Mouse (Mus musculus): ENCODE measurements around the gene 4930544D05Rik. TPM values are rescaled to one million over a fixed set of nuclear protein-coding genes. Genes with fewer than 3 reads are reported as not detected.

The 4930544D05Rik gene
- polyA plus RNA-seq, 1 experiment from 2014 or later = not detected

DNA sequence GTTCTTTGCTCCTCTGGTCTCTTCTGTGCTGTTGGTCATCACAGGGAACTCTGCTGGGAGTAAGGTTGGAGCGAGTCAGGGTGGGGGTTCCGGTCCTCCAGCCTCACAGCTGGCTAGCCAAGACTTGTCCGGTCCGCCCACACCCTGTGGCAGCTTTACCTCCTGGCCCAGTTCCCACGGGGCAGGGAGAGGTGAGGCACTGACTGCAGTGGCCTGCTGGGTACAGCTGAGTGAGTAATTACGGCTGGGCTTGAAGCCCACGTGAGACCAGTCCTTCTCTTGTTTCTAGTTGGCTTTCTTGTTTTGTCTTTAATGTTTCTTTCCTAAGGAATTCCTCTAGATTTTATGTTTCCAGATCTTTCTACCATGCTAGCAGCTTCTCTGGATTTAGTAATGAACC is 30.2 kb upstream of the 4930544D05Rik start:
- Histone ChIP-seq H3K27me3 (ENCODE audit: control insufficient read depth, insufficient read depth, low read length) (no peaks in the 10 kb centered on the region), H3K4me2 (ENCODE audit: low read length) (no peak overlapping the region), H3K9ac (ENCODE audit: low read length) (no peak overlapping the region), H3K4me1 (ENCODE audit: control insufficient read depth in 2 of 2, insufficient read depth in 2 of 2, low read length in 2 of 2) (peaks cover 5 to 21% of the 10 kb centered on the region in 2 experiments), H3K9me3 (ENCODE audit: control insufficient read depth, low read length) (no peaks in the 10 kb centered on the region), H3K27ac (replicated peaks in 1 of 2; ENCODE audit: control insufficient read depth in 1 of 2, insufficient read depth in 1 of 2, low read depth in 2 of 2, low read length in 2 of 2) (no peak overlapping the region), H3K4me3 (ENCODE audit: control insufficient read depth in 1 of 2, insufficient read depth in 1 of 2, low read depth in 1 of 2, low read length in 2 of 2) (no peak overlapping the region), H3K36me3 (ENCODE audit: control insufficient read depth, insufficient read depth, low read length) (no peaks in the 10 kb centered on the region)
- ATAC-seq (ENCODE audit: insufficient number of reproducible peaks, insufficient read depth, low FRiP score, low read depth) = no peak
- WGBS = 46% methylated on average over 7 of the region's 7 CpGs

- 79% methylated on average over 3 of the region's 3 CpGs for WGBS
- no peak for ATAC-seq (ENCODE audit: insufficient number of reproducible peaks, insufficient read depth, low FRiP score, low read depth)
- no peaks in the 10 kb centered on the region for H3K9me3 ChIP-seq (ENCODE audit: control insufficient read depth, low read length)
- H3K27me3 ChIP-seq (ENCODE audit: control insufficient read depth, insufficient read depth, low read length) = no peaks in the 10 kb centered on the region
- H3K9ac ChIP-seq (ENCODE audit: low read length) = no peak overlapping the region
- H3K4me2 ChIP-seq (ENCODE audit: low read length) = no peak overlapping the region
- no peaks in the 10 kb centered on the region for H3K36me3 ChIP-seq (ENCODE audit: control insufficient read depth, insufficient read depth, low read length)
- no peak overlapping the region for H3K27ac ChIP-seq (replicated peaks in 1 of 2; ENCODE audit: control insufficient read depth in 1 of 2, insufficient read depth in 1 of 2, low read depth in 2 of 2, low read length in 2 of 2)
- H3K4me3 ChIP-seq (ENCODE audit: control insufficient read depth in 1 of 2, insufficient read depth in 1 of 2, low read depth in 1 of 2, low read length in 2 of 2) = no peak overlapping the region
- peaks cover 5 to 21% of the 10 kb centered on the region in 2 experiments for H3K4me1 ChIP-seq (ENCODE audit: control insufficient read depth in 2 of 2, insufficient read depth in 2 of 2, low read length in 2 of 2)
These were observed 29.4 kb upstream of the 4930544D05Rik start for GRCm38 (mm10) chr11:70586261-70586660.

DNA sequence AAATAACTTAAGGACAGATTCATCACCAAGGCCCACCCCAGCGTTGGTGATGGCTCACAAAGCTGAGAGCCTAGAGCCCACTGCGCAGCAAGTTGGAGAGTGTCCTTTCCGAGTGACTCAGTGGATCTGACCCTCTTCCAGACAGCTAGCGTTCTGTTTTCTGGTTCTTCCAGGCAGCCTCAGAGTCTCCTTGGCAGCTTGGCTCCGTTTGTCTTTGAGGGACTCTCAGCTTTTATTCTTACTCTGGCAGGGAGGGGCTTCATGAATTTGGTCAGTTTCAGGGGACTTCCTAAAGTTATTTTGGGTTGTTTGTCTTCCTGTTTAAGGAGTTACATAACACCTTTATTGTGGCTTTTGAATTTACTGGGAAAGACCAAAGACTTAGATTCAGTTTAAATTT is 28.7 kb upstream of the 4930544D05Rik start:
- no peak overlapping the region for H3K9ac ChIP-seq (ENCODE audit: low read length)
- H3K9me3 ChIP-seq (ENCODE audit: control insufficient read depth, low read length) = no peaks in the 10 kb centered on the region
- WGBS = 79% methylated on average over 5 of the region's 5 CpGs
- H3K4me2 ChIP-seq (ENCODE audit: low read length) = no peak overlapping the region
- no peak overlapping the region for H3K27ac ChIP-seq (replicated peaks in 1 of 2; ENCODE audit: control insufficient read depth in 1 of 2, insufficient read depth in 1 of 2, low read depth in 2 of 2, low read length in 2 of 2)
- no peak for ATAC-seq (ENCODE audit: insufficient number of reproducible peaks, insufficient read depth, low FRiP score, low read depth)
- H3K27me3 ChIP-seq (ENCODE audit: control insufficient read depth, insufficient read depth, low read length) = no peaks in the 10 kb centered on the region
- no peaks in the 10 kb centered on the region for H3K36me3 ChIP-seq (ENCODE audit: control insufficient read depth, insufficient read depth, low read length)
- no peak overlapping the region for H3K4me3 ChIP-seq (ENCODE audit: control insufficient read depth in 1 of 2, insufficient read depth in 1 of 2, low read depth in 1 of 2, low read length in 2 of 2)
- peaks cover 5 to 21% of the 10 kb centered on the region in 2 experiments for H3K4me1 ChIP-seq (ENCODE audit: control insufficient read depth in 2 of 2, insufficient read depth in 2 of 2, low read length in 2 of 2)

DNA sequence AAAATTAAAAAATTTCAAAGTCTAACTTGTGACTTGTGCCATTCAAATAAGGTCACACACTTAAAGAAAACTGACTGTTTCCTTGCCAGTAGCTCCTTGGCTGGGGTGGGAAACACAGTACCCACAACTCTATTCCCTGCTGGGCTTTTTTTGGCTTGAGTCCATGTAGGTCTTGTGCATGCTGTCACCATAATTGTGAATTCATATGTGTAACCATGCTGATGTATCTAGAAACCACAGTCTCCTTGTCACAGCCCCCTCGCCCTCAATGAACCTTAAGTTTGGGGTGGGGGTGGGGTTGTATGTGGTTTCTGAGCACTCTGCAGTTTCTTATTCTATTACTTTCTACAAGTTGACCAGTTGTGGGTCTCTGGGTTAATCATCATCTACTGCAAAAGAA is 23.9 kb upstream of the 4930544D05Rik start:
- Histone ChIP-seq H3K27me3 (ENCODE audit: control insufficient read depth, insufficient read depth, low read length) (no peaks in the 10 kb centered on the region), H3K36me3 (ENCODE audit: control insufficient read depth, insufficient read depth, low read length) (no peaks in the 10 kb centered on the region), H3K4me1 (ENCODE audit: control insufficient read depth in 2 of 2, insufficient read depth in 2 of 2, low read length in 2 of 2) (peaks cover 4 to 7% of the 10 kb centered on the region in 2 experiments; a peak in 2 of 4 replicates), H3K27ac (replicated peaks in 1 of 2; ENCODE audit: control insufficient read depth in 1 of 2, insufficient read depth in 1 of 2, low read depth in 2 of 2, low read length in 2 of 2) (no peak overlapping the region), H3K9ac (ENCODE audit: low read length) (no peak overlapping the region), H3K4me3 (ENCODE audit: control insufficient read depth in 1 of 2, insufficient read depth in 1 of 2, low read depth in 1 of 2, low read length in 2 of 2) (no peak overlapping the region), H3K4me2 (ENCODE audit: low read length) (no peak overlapping the region), H3K9me3 (ENCODE audit: control insufficient read depth, low read length) (no peaks in the 10 kb centered on the region)
- 87% methylated on average over 1 of the region's 1 CpGs for WGBS
- no peak for ATAC-seq (ENCODE audit: insufficient number of reproducible peaks, insufficient read depth, low FRiP score, low read depth)

DNA sequence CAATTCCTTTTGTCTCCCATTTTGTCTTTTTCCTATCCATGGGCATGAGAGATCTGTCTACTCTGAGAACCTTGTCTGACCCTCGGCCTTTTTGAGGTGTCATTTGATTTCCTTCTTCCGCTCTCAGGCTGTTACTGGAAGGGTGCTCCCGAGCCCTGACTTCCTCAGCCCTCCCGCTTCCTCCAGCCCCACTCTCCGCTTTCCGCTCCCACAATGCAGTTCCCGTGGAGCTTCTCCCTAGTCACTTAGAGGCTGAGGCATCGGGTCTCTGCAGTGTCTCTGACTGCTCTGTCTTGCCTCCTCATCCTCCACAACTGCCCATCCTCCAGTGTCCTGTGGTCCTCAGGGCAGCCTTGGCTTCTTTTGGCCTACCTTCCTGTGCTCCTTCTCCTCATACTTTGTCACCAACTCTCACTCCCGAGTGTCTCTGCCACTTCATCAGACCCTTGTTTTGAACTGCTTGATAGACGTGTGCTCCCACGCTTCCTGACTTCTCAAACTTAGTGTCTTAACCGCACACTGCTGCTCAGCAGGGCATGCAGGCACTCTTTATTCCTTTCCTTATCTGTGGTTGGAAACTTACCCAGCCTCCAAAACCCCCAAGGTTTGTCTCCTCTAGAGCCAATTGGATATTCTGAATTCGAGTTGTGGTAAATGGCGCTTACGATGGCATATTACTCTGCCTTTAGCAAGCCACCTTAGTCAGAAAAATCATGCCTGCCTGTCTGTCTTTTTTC is 21.2 kb upstream of the 4930544D05Rik start:
- H3K9ac ChIP-seq (ENCODE audit: low read length) = no peak overlapping the region
- H3K4me1 ChIP-seq (ENCODE audit: control insufficient read depth in 2 of 2, insufficient read depth in 2 of 2, low read length in 2 of 2) = peaks cover 4 to 7% of the 10 kb centered on the region in 2 experiments; a peak in 2 of 4 replicates
- 70% methylated on average over 15 of the region's 15 CpGs for WGBS
- H3K36me3 ChIP-seq (ENCODE audit: control insufficient read depth, insufficient read depth, low read length) = peaks cover 24% of the 10 kb centered on the region
- no peak overlapping the region for H3K4me3 ChIP-seq (ENCODE audit: control insufficient read depth in 1 of 2, insufficient read depth in 1 of 2, low read depth in 1 of 2, low read length in 2 of 2)
- H3K27ac ChIP-seq (replicated peaks in 1 of 2; ENCODE audit: control insufficient read depth in 1 of 2, insufficient read depth in 1 of 2, low read depth in 2 of 2, low read length in 2 of 2) = no peak overlapping the region
- no peaks in the 10 kb centered on the region for H3K27me3 ChIP-seq (ENCODE audit: control insufficient read depth, insufficient read depth, low read length)
- no peak for ATAC-seq (ENCODE audit: insufficient number of reproducible peaks, insufficient read depth, low FRiP score, low read depth)
- no peak overlapping the region for H3K4me2 ChIP-seq (ENCODE audit: low read length)
- H3K9me3 ChIP-seq (ENCODE audit: control insufficient read depth, low read length) = no peaks in the 10 kb centered on the region

- no peak for ATAC-seq (ENCODE audit: insufficient number of reproducible peaks, insufficient read depth, low FRiP score, low read depth)
- H3K9ac ChIP-seq (ENCODE audit: low read length) = no peak overlapping the region
These were observed 20.0 kb upstream of the 4930544D05Rik start for GRCm38 (mm10) chr11:70595638-70596037.

GRCm38 (mm10) chr11:70596094-70596493 is 19.6 kb upstream of the 4930544D05Rik start:
- peaks cover 4 to 7% of the 10 kb centered on the region in 2 experiments; a peak in 2 of 4 replicates for H3K4me1 ChIP-seq (ENCODE audit: control insufficient read depth in 2 of 2, insufficient read depth in 2 of 2, low read length in 2 of 2)
- H3K9me3 ChIP-seq (ENCODE audit: control insufficient read depth, low read length) = no peaks in the 10 kb centered on the region
- H3K27ac ChIP-seq (replicated peaks in 1 of 2; ENCODE audit: control insufficient read depth in 1 of 2, insufficient read depth in 1 of 2, low read depth in 2 of 2, low read length in 2 of 2) = no peak overlapping the region
- H3K36me3 ChIP-seq (ENCODE audit: control insufficient read depth, insufficient read depth, low read length) = peaks cover 33% of the 10 kb centered on the region
- H3K27me3 ChIP-seq (ENCODE audit: control insufficient read depth, insufficient read depth, low read length) = no peaks in the 10 kb centered on the region
- 71% methylated on average over 4 of the region's 4 CpGs for WGBS
- H3K4me2 ChIP-seq (ENCODE audit: low read length) = no peak overlapping the region
- ATAC-seq (ENCODE audit: insufficient number of reproducible peaks, insufficient read depth, low FRiP score, low read depth) = no peak
- no peak overlapping the region for H3K4me3 ChIP-seq (ENCODE audit: control insufficient read depth in 1 of 2, insufficient read depth in 1 of 2, low read depth in 1 of 2, low read length in 2 of 2)
- no peak overlapping the region for H3K9ac ChIP-seq (ENCODE audit: low read length)

More at GRCm38 (mm10) chr11:70595638-70596037, 20.0 kb upstream of the 4930544D05Rik start:
- no peaks in the 10 kb centered on the region for H3K27me3 ChIP-seq (ENCODE audit: control insufficient read depth, insufficient read depth, low read length)
- peaks cover 33% of the 10 kb centered on the region for H3K36me3 ChIP-seq (ENCODE audit: control insufficient read depth, insufficient read depth, low read length)
- H3K4me3 ChIP-seq (ENCODE audit: control insufficient read depth in 1 of 2, insufficient read depth in 1 of 2, low read depth in 1 of 2, low read length in 2 of 2) = no peak overlapping the region
- H3K27ac ChIP-seq (replicated peaks in 1 of 2; ENCODE audit: control insufficient read depth in 1 of 2, insufficient read depth in 1 of 2, low read depth in 2 of 2, low read length in 2 of 2) = no peak overlapping the region
- H3K4me1 ChIP-seq (ENCODE audit: control insufficient read depth in 2 of 2, insufficient read depth in 2 of 2, low read length in 2 of 2) = peaks cover 4 to 7% of the 10 kb centered on the region in 2 experiments; a peak in 2 of 4 replicates
- WGBS = 38% methylated on average over 2 of the region's 2 CpGs
- H3K9me3 ChIP-seq (ENCODE audit: control insufficient read depth, low read length) = no peaks in the 10 kb centered on the region
- H3K4me2 ChIP-seq (ENCODE audit: low read length) = no peak overlapping the region
